In the genomic region with DNA sequence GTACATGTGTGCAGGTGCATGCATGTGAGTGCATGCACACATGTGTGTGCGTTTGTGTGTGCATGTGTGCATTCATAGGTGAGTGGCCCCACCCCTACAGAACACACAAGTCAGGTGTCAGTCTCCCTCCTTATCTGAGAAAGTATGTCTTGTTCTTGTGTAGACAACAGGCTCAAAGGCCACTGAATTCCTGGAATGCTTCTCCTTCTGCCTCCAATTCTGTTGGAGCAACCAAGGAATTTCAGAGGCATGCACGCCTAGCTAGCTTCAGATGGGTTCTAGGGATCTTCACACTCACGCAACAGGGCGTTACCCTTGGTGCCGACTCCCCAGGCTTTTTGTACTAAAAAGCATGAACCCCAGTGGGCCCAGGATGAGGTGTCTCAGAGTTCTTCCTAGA, we compare ENCODE assay signal across 11 mouse cellular contexts. TPM values are rescaled to one million over a fixed set of nuclear protein-coding genes. Genes with fewer than 3 reads are reported as not detected.
DNase-seq lines count a peak whose midpoint lies in the region; ATAC-seq and TF ChIP-seq lines count a peak whose summit lies in the region.
"Had no signal": no experiment of that assay in that cellular context is flagged by ENCODE, and none has a peak within 500 bp of the region (broad histone marks: within the 10 kb centered on the region; RNA-seq: fewer than 3 reads in every experiment).

No protein-coding gene starts in this region.

- no peak overlapping the region for H3K4me2 ChIP-seq in kidney, postnatal 0 days (ENCODE audit: low read length)
- no peak overlapping the region for H3K4me2 ChIP-seq in forebrain, embryonic 16.5 days (ENCODE audit: low read length)
- no peak overlapping the region for H3K4me2 ChIP-seq in neural tube, embryonic 15.5 days

- intact Hi-C loops in heart, postnatal 36 days (cut with DNase I) = loop anchor here (2.0 to 5.0 kb wide), 3 partner anchors 45 to 298 kb away; no protein-coding TSS in a partner anchor

- no peak for DNase-seq in heart, embryonic 10.5 days (ENCODE audit: low spot score)
- no peak for DNase-seq in heart, postnatal 36 days
- DNase-seq in kidney, postnatal 0 days (ENCODE audit: low spot score) = peak; percentile 40
- DNase-seq in kidney, adult 11 months = no peak
- DNase-seq in adrenal gland, postnatal 36 days = no peak
- DNase-seq: cerebellum, postnatal 36 days had no signal

- no peaks in the 10 kb centered on the region for H3K27me3 ChIP-seq in heart, embryonic 10.5 days (ENCODE audit: insufficient read depth, poor library complexity, severe bottlenecking)
- no peaks in the 10 kb centered on the region for H3K27me3 ChIP-seq in kidney, postnatal 0 days (ENCODE audit: insufficient read depth, low read length)
- no peaks in the 10 kb centered on the region for H3K27me3 ChIP-seq in forebrain, embryonic 16.5 days (replicated peaks; ENCODE audit: control insufficient read depth, insufficient read depth, low read length)
- H3K27me3 ChIP-seq in neural tube, embryonic 15.5 days (replicated peaks) = no peaks in the 10 kb centered on the region
- H3K27me3 ChIP-seq: Patski had no signal

- H3K9me3 ChIP-seq in heart, embryonic 10.5 days = no peaks in the 10 kb centered on the region
- no peaks in the 10 kb centered on the region for H3K9me3 ChIP-seq in kidney, postnatal 0 days (replicated peaks; ENCODE audit: low read length)
- no peaks in the 10 kb centered on the region for H3K9me3 ChIP-seq in forebrain, embryonic 16.5 days (ENCODE audit: control insufficient read depth, low read length)
- no peaks in the 10 kb centered on the region for H3K9me3 ChIP-seq in neural tube, embryonic 15.5 days (replicated peaks)

- H3K4me3 ChIP-seq in heart, embryonic 10.5 days = 0 out of 2 replicates have a peak overlapping the region, but pooled peaks have one; percentile 0
- H3K4me3 ChIP-seq in kidney, postnatal 0 days (replicated peaks; ENCODE audit: low read depth, low read length) = no peak overlapping the region
- no peak overlapping the region for H3K4me3 ChIP-seq in forebrain, embryonic 16.5 days (replicated peaks; ENCODE audit: low read length)
- H3K4me3 ChIP-seq in neural tube, embryonic 15.5 days (replicated peaks) = no peak overlapping the region

- H3K36me3 ChIP-seq in heart, embryonic 10.5 days = peaks cover 85% of the 10 kb centered on the region
- peaks cover 63% of the 10 kb centered on the region for H3K36me3 ChIP-seq in kidney, postnatal 0 days (ENCODE audit: insufficient read depth, low read length)
- peaks cover 31% of the 10 kb centered on the region for H3K36me3 ChIP-seq in forebrain, embryonic 16.5 days (ENCODE audit: control insufficient read depth, insufficient read depth)
- peaks cover 71% of the 10 kb centered on the region for H3K36me3 ChIP-seq in neural tube, embryonic 15.5 days

- 40% methylated on average over 5 of the region's 5 CpGs for WGBS in heart, embryonic 10.5 days
- WGBS in kidney, postnatal 0 days = 64% methylated on average over 5 of the region's 5 CpGs
- 61% methylated on average over 5 of the region's 5 CpGs for WGBS in forebrain, embryonic 16.5 days
- WGBS in neural tube, embryonic 15.5 days = 76% methylated on average over 5 of the region's 5 CpGs

- peak overlapping the region; percentile 75 for H3K27ac ChIP-seq in heart, embryonic 10.5 days
- 0 out of 2 replicates have a peak overlapping the region, but pooled peaks have one; percentile 36 for H3K27ac ChIP-seq in kidney, postnatal 0 days
- peak overlapping the region; percentile 2; the same call in 1 of the 2 replicates for H3K27ac ChIP-seq in forebrain, embryonic 16.5 days (ENCODE audit: low read length)
- H3K27ac ChIP-seq in neural tube, embryonic 15.5 days (replicated peaks) = peak overlapping the region; percentile 76
- H3K27ac ChIP-seq: macrophage had no signal

- H3K4me1 ChIP-seq in heart, embryonic 10.5 days = peaks cover 43% of the 10 kb centered on the region
- no peaks in the 10 kb centered on the region for H3K4me1 ChIP-seq in kidney, postnatal 0 days (replicated peaks; ENCODE audit: insufficient read depth, low read length)
- peaks cover 22% of the 10 kb centered on the region for H3K4me1 ChIP-seq in forebrain, embryonic 16.5 days (replicated peaks; ENCODE audit: control insufficient read depth, insufficient read depth, low read length)
- H3K4me1 ChIP-seq in neural tube, embryonic 15.5 days = peaks cover 34% of the 10 kb centered on the region

- no peak for ATAC-seq in kidney, postnatal 0 days (replicated peaks; ENCODE audit: low FRiP score, low read depth)
- ATAC-seq in forebrain, embryonic 16.5 days = no peak
- ATAC-seq in neural tube, embryonic 15.5 days (ENCODE audit: low FRiP score) = no peak
- no peak for ATAC-seq in megakaryocyte-erythroid progenitor cell, adult 5-6 weeks (replicated peaks; ENCODE audit: low FRiP score, low TSS enrichment, poor library complexity, severe bottlenecking)
- ATAC-seq: Patski had no signal

- H3K9ac ChIP-seq in kidney, postnatal 0 days (ENCODE audit: low read depth, low read length) = no peak overlapping the region
- no peak overlapping the region for H3K9ac ChIP-seq in forebrain, embryonic 16.5 days (replicated peaks; ENCODE audit: low read depth, low read length)
- no peak overlapping the region for H3K9ac ChIP-seq in neural tube, embryonic 15.5 days (replicated peaks)

- no peak for TF ChIP-seq CTCF in kidney, postnatal 0 days (IDR thresholded peaks at IDR 0.05; ENCODE audit: low read depth)

RNA-seq across cellular contexts. Expression of gene Tnrc18, which starts 47.8 kb away (rescaled TPM):
- 22.2 and 24.8 TPM in 2 replicates for polyA plus RNA-seq in heart, embryonic 10.5 days (2016; fragmentation: Nextera tagmentation; extraction: Ambion mirVana)
- total RNA-seq in heart, postnatal 36 days (2021) = 10 to 100 TPM; 55.4 to 62.3 TPM
- 16.3 and 18.4 TPM in 2 replicates for polyA plus RNA-seq in kidney, postnatal 0 days (2015; fragmentation: Nextera tagmentation; extraction: Ambion mirVana)
- 34.8 and 40.4 TPM in 2 replicates for polyA plus RNA-seq in forebrain, embryonic 16.5 days (2015; fragmentation: Nextera tagmentation; extraction: Ambion mirVana)
- polyA plus RNA-seq in neural tube, embryonic 15.5 days (2015; fragmentation: Nextera tagmentation; extraction: Ambion mirVana) = 22.5 and 26.0 TPM in 2 replicates
- total RNA-seq in megakaryocyte-erythroid progenitor cell, adult 5-6 weeks (2014; fragmentation: Nextera tagmentation) = 8.8 and 11.7 TPM in 2 replicates
- 0.85 and 4.2 TPM in 2 replicates for total RNA-seq in megakaryocyte-erythroid progenitor cell, adult 5-6 weeks (2017)
- 10 to 100 TPM; 79.8 to 81.9 TPM for total RNA-seq in adrenal gland, postnatal 36 days (2021)

Comparison
In these comparisons a context has a peak if more than half of its experiments do, and no peak if none do; other contexts are left out.
1. H3K27ac ChIP-seq: peak in every context shown above with its lines; median percentile 76 in neural tube, embryonic 15.5 days; 75 in heart, embryonic 10.5 days; 36 in kidney, postnatal 0 days; 2 in forebrain, embryonic 16.5 days.